In the genomic region with DNA sequence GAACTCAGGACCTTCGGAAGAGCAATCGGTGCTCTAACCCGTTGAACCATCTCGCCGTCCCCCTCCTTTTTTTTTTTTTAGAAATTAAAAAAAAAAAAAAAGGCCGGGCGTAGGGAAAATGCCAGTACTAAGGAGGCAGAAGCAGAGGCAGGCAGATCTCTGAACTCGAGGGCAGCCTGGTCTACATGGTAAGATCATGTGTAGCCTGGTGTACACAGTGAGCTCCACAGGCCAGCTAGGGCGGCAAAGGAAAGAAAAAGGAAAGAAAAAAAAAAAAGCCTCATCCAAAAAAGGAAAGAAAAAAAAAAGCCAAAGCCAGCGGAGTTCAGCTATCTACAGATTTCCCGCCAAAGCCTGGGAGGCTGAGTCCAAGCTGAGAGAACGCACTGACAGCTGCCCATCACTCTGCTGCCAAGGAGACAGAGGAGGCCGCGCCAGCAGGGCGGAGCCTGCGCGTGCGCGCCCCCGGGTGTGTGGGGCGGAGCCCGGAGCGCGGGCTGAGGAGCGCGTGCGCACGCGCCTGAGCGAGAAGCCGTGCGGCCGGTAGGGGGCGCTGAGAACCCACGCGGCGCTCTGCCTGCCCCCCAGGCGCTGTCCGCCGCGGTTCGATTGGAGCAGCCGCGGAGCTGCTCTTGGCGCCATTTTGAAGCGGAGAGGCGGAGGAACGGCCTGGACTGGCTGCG, we compare ENCODE assay signal across 8 mouse cellular contexts. TPM values are rescaled to one million over a fixed set of nuclear protein-coding genes. Genes with fewer than 3 reads are reported as not detected.
DNase-seq lines count a peak whose midpoint lies in the region; ATAC-seq lines count a peak whose summit lies in the region.

Gene Pds5b (plus strand): TSS at position 587 of the 683 bp plus-strand sequence.

- H3K9me3 ChIP-seq in heart, embryonic 10.5 days: no peaks in the 10 kb centered on the region
- no peaks in the 10 kb centered on the region for H3K9me3 ChIP-seq in kidney, embryonic 15.5 days (replicated peaks)

- ATAC-seq in erythroblast, adult 5-6 weeks (replicated peaks; ENCODE audit: low FRiP score, poor library complexity, severe bottlenecking): peak; percentile 96
- peak; percentile 98 for ATAC-seq in kidney, embryonic 15.5 days (replicated peaks; ENCODE audit: low FRiP score)
- peak; percentile 92 for ATAC-seq in monocyte, adult 5-6 weeks (replicated peaks; ENCODE audit: insufficient number of reproducible peaks, low FRiP score, low TSS enrichment, poor library complexity, severe bottlenecking)

- 13% methylated on average over 47 of the region's 49 CpGs for WGBS in heart, embryonic 10.5 days
- WGBS in kidney, embryonic 15.5 days: 13% methylated on average over 49 of the region's 49 CpGs

- peak within 1 kb of the TSS; percentile 93 for H3K4me3 ChIP-seq in heart, embryonic 10.5 days
- H3K4me3 ChIP-seq in kidney, embryonic 15.5 days (replicated peaks): peak within 1 kb of the TSS; percentile 95

- H3K27me3 ChIP-seq in heart, embryonic 10.5 days (ENCODE audit: insufficient read depth, poor library complexity, severe bottlenecking): no peaks in the 10 kb centered on the region
- H3K27me3 ChIP-seq in kidney, embryonic 15.5 days: no peaks in the 10 kb centered on the region

- H3K9ac ChIP-seq in kidney, embryonic 15.5 days: peak within 1 kb of the TSS; percentile 97

- H3K4me1 ChIP-seq in heart, embryonic 10.5 days: peaks cover 8% of the 10 kb centered on the region; the same call in 1 of the 2 replicates
- peaks cover 15% of the 10 kb centered on the region for H3K4me1 ChIP-seq in kidney, embryonic 15.5 days

- DNase-seq in B cell, adult 2 months: peak; percentile 96 to 97
- peak; percentile 99 for DNase-seq in brain, adult 2 months (ENCODE audit: low read depth, low spot score)
- peak; percentile 97 for DNase-seq in heart, embryonic 10.5 days (ENCODE audit: low spot score)
- peak; percentile 97 for DNase-seq in liver
- DNase-seq in spleen, postnatal 4 days (ENCODE audit: low spot score in 2 of 2): peak; percentile 94 to 99

- H3K36me3 ChIP-seq in heart, embryonic 10.5 days: no peaks in the 10 kb centered on the region
- no peaks in the 10 kb centered on the region for H3K36me3 ChIP-seq in kidney, embryonic 15.5 days

- peak within 1 kb of the TSS; percentile 68 for H3K4me2 ChIP-seq in kidney, embryonic 15.5 days

- H3K27ac ChIP-seq in heart, embryonic 10.5 days: peak within 1 kb of the TSS; percentile 99
- H3K27ac ChIP-seq in kidney, embryonic 15.5 days: peak within 1 kb of the TSS; percentile 94

RNA-seq across cellular contexts. Expression of gene Pds5b, which starts in this region (rescaled TPM):
- 9.4 and 23.4 TPM in 2 replicates for total RNA-seq in erythroblast, adult 5-6 weeks (2015; ENCODE audit: low replicate concordance)
- total RNA-seq in erythroblast, adult 5-6 weeks (2017; ENCODE audit: low replicate concordance): 13.0 and 26.2 TPM in 2 replicates
- polyA plus RNA-seq in heart, embryonic 10.5 days (2016; fragmentation: Nextera tagmentation; extraction: Ambion mirVana): 25.1 and 26.8 TPM in 2 replicates
- polyA plus RNA-seq in kidney, embryonic 15.5 days (2015; fragmentation: Nextera tagmentation; extraction: Ambion mirVana): 32.8 and 33.8 TPM in 2 replicates
- 17.0 to 45.7 TPM (median 21.6 TPM) in 3 replicates for total RNA-seq in monocyte, adult 5-6 weeks (2017)

Comparison
In these comparisons a context has a peak if more than half of its experiments do, and no peak if none do; other contexts are left out.
1. Peak in every context shown above with its lines: DNase-seq, ATAC-seq, H3K4me3 ChIP-seq and H3K27ac ChIP-seq.